Mouse (Mus musculus) cerebellum, adult 11 months (tissue): ENCODE data around the gene Mterf1b.
A peak's percentile ranks its signal among the peaks of the same experiment; 100 is the strongest.
"Not testable (repeated sequence)": the region's sequence is repeated elsewhere in the genome, so short reads cannot be mapped to it uniquely, and the experiment has no call there.

Experiments
- DNase-seq: peaks from one replicate; pipeline ENCODE4 v3.0.0; 2022

Gene Mterf1b

DNA sequence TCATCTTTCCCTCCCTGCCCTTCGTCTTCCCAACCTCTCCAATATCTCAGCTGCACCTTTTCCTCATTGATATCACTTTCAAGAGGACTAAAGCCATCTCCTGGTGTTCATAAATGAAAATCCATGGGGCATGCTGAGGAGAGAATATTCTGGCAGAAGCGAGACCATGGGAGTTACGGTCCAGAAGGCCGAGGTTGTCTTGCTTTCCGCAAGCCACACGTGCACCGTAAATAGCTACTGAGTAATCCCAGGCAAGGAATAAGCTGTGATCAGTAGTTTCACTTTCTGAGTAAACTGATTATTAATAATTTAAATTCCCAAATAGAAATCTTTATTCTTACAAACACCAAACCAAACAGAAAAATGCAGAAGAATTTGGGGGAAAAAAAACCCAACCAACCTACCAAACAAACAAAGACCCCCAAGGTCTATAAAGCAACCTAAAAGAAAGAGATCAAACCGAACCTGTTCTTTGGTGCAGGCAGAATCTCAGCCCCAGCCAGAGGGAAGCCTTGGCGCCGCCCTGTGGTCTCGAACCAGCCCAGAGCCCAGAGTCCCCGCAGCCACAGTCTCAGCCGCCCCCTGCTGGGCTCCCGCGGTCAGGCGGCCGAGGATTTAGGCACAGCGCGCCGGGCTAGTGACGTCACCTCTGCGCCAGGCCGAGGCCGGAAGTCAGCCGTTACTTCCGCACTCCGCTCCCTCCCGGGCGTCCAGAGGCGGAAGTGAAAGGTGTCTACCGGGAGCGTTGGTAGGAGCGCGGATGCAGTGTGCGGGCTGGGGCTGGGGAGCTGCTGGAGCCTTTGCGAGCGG lies at the start of gene Mterf1b:
TSS of gene Mterf1b (plus strand) at position 697 of the 810 bp plus-strand sequence.
- peak; percentile 16 for DNase-seq

DNA sequence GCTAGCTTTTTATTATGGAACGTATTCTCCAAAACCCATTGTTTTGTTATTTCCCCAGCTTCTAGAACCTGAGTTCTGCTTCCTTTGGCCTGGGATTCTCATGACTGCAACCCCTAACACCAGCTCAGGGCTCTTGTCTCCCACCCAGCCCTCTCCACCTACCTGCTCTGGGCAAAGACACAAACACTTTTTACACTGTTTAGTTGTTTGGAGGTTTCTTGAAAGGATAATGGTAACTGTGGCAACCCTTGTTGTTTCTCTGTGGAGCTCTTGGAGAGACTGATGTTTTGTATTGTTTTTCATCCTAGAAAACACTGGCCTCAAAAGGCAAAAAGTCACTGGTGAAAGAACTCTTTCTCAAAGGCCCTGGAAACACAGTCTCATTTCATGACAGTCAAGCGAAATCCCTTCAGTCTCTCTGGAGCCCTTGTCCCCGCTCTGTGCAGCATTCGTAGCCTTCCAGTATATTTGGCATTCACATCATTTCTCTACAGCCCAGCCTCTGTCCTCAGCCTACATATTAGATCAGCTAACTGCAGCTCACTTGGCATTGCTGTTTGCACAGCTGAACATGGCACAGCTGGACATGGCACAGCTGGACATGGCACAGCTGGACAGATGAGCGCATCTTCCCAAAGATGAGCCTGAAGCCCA lies 32.6 kb upstream of the Mterf1b start:
- DNase-seq, result not testable (repeated sequence)

- peak; percentile 8 for DNase-seq
Measured at GRCm38 (mm10) chr5:4161554-4161953, 30.6 kb upstream of the Mterf1b start.

- DNase-seq, result no peak
Measured at GRCm38 (mm10) chr5:4162461-4162860, 29.7 kb upstream of the Mterf1b start.

DNA sequence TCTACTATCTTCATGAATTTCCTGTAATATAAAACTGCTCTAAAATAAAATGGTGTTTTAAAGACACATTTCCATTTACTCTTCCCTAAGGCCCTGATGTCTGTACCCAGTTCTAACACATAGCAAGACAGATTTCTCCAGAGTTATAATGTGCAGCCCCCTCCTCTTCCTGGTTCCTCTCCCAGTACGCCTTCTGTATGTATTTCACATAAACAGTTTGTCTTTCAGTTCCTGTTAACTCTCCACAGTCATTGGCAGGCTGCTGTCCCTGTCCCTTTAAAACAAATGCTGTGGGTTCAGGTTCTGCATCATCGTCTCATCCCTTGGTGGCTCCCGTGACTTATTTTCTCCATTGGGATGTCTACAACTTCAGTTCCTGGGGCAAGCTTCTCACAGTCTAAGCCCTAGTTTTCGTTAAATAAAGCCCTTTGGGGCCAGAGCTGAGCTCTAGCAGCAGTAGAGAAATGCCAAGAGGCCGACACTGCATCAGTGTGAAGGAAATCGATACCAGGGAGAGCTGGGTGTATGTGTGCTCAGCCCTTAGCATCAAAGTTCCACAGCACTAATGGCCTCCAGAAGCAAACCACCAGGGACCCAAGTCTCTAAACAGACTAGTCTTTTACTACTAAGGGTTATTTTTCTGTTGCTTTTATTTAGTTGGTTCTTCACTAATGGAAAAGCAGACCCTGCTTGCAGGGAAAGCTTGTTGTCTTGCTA lies 24.2 kb upstream of the Mterf1b start:
- DNase-seq, result not testable (repeated sequence)

GRCm38 (mm10) chr5:4168530-4168926 lies 23.6 kb upstream of the Mterf1b start:
- DNase-seq, result not testable (repeated sequence)

GRCm38 (mm10) chr5:4176421-4176820 lies 15.7 kb upstream of the Mterf1b start:
- not testable (repeated sequence) for DNase-seq

DNA sequence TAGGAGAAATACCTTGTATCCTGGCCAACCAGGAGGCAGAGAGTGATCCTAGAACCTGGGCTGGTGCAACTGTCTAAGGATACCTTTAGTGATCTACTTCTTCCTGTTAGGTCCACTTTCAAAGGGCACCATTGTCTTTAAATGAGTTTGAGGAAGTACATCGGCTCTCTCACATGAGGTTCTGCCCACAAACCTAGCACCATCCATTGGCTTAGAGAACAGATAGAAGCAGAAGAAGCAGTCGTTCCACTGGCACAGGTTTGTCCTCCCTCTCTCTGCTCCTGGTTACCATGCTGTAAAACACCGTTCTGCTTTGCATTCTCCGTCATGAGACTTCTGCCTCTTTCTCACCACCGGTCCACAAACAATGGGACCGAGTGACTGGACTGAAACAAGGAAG lies 12.8 kb upstream of the Mterf1b start:
- no peak for DNase-seq

- DNase-seq, result no peak
Measured at GRCm38 (mm10) chr5:4186815-4187214, 5.4 kb upstream of the Mterf1b start.

DNA sequence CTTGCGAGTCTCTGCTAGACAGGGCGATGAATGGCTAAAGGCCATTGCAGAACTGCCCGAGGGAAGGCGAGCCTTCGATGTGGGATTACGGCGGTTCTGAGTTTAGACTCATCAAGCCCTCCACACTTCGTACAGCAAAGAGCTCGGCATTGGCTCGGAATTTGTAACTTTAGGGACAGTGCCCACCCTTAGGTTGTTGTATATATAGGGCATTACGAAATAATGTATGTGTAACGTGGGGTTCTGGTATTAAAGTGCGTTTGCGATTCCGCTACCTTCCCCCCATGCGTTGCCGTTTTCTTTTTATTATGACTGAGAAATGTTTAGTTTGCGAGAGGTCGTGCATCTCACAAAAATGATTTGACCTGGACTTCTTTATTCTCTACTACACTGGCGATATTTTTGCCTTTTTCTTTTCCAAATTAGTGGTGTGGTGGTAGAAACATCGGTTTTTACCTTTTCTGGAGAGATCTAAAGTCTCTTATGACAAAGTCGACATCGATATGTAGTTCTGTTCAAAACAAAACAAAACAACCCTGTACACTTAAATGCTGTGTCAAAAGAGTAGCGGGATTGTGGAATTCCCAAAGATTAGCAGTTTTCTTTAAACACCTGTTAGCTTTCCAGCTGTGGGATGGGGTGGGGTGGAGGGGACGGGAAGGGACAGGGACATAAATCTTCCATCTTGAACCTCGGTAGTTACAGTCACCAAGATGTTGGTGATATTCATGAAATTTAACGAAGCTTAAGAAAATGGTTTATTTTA lies 497 bp downstream of the Mterf1b start:
- not testable (repeated sequence) for DNase-seq

DNA sequence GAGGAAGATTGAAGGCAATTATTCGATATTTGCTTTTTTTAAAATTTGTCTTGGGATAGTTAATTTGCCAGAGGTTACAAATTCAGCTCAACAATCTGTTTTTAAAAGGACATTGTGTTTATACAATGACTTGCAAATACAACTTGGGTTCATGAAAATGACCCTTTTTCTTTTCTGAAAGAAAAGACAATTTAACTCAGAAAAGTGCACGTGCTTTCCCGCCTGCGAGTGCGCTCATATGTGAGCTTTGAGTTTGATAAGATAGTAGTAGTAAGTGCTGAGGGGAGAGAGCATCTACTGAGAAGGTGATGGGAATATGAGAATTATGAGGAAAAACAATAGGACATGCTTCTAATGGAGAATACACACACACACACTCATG lies 1.1 kb downstream of the Mterf1b start:
- no peak for DNase-seq

DNA sequence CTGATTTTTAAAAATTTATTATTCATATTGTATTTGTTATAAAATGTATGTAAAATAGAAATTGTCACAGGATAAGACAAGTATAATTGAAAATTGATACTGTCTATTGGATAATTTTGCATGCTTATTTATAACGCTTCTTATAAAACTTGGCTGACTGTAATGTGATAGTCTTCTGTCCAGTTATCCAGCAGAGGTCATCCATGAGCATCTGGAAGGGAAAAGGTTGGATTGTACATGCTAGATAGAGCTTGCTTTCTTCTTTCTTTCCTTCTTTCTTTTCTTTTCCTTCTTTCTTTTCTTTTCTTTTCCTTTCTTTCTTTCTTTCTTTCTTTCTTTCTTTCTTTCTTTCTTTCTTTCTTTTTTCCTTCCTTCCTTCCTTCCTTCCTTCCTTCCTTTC lies 2.0 kb downstream of the Mterf1b start:
- no peak for DNase-seq

GRCm38 (mm10) chr5:4195086-4195485 lies 2.9 kb downstream of the Mterf1b start:
- DNase-seq, result no peak

DNA sequence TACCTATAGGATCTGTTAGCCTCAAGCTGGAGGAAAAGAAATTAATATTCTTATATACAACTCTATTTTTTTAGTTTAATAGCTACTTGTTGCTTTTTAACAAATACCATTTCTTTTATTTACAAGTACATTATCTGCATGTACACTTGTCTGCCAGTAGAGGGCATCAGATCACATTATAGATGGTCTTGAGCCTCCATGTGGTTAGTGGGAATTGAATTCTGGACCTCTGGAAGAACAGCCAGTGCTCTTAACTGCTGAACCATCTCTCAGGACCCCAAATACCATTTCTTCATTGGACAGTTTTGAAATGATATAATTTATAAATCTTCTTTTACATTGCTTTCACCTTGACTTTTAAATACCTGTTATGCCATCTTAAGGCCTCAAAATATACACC lies 9.2 kb downstream of the Mterf1b start:
- no peak for DNase-seq

- not testable (repeated sequence) for DNase-seq
Measured at GRCm38 (mm10) chr5:4202276-4202810, 10.2 kb downstream of the Mterf1b start.

DNA sequence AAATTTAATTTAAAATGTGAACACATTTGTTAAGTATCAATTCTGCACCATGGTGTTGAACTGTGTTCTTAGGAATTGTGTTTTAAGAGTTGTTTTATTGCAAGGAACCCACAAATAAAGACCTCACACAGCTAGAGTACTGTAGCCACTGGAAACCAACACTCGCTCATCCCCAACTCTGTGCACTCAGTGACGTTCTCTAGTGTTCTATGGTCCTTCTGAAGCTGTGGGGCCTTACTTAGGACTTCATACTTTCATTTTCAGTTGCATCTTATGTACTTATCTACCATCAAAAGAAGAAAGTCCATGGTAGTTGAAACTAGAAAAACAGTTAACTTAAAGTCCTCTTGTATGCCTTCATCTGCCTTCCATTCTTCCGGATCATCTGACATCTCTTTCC lies 17.9 kb downstream of the Mterf1b start:
- not testable (repeated sequence) for DNase-seq

- DNase-seq, result no peak
Measured at GRCm38 (mm10) chr5:4221309-4221708, 29.1 kb downstream of the Mterf1b start.

DNA sequence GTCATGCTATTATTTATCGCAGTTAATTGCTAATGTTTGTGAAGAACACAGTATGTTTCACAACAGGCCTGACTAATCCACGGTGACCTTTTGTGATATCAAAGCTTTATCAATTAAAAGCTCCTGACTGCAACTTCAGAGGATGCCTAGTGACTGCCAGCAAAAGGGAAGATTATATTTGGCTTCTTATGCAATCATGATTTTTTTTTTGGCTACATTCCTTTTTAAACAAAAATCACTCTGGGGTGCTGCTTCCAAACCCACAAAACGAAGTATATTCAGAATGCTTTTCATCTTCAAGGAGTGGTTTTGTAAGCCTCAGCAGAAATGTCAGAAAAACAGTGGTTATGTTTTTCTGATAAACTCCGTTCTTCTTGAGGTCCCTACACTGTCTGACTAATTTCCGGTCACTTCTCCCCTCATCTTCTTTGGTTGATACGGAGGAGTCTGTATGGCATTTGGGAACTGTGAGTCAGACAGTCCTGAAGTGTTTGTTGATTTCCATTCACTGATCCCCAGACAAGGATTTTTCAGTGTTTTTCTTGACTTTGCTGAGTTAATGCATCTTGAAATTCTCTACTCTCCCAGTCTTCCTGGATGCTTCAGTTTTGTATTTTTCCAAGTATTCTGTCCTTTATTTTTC lies 29.9 kb downstream of the Mterf1b start:
- no peak for DNase-seq

GRCm38 (mm10) chr5:4232163-4232562 lies 40.0 kb downstream of the Mterf1b start:
- no peak for DNase-seq

DNA sequence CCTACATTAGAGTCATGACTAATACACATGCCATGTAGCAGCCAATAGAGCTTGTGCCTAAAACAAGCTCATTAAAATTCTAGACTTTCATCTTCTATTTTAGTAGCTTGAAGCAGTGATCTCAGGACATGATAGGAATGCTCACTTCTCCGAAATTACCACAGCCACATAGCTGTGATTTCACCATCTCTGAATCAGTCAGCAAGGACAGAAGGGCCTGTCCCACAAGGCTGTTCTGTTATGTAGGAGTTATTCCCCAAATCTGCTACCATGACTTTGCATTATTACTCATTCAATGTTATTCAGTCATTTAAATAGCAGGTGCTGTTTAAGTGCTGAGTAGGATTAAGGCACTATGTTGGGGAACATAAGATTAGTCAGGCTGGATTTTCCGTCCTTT lies 42.3 kb downstream of the Mterf1b start:
- no peak for DNase-seq

GRCm38 (mm10) chr5:4240120-4240519 lies 48.0 kb downstream of the Mterf1b start:
- no peak for DNase-seq

- no peak for DNase-seq
Measured at GRCm38 (mm10) chr5:4245004-4245403, 52.8 kb downstream of the Mterf1b start.
